Mouse (Mus musculus): ENCODE measurements at regions not wholly inside any gene's neighbourhood (a gene's known extent, or its start where the extent isn't known, plus 50 kb on each side); places are given as distances from the start of the nearest gene placed in this dataset.

GRCm38 (mm10) chr8:26288163-26288562 is 168.8 kb downstream of the Gm45692 start:
- Histone ChIP-seq H3K4me2 (no peak overlapping the region), H3K9me3 (replicated peaks) (no peaks in the 10 kb centered on the region), H3K4me3 (replicated peaks) (no peak overlapping the region), H3K27ac (no peak overlapping the region), H3K4me1 (replicated peaks) (no peaks in the 10 kb centered on the region), H3K27me3 (no peaks in the 10 kb centered on the region), H3K36me3 (no peaks in the 10 kb centered on the region), H3K9ac (no peak overlapping the region)
- DNase-seq (no peak), ATAC-seq (ENCODE audit: low read depth) (no peak)
- WGBS (ENCODE audit: insufficient replicate concordance), result 61% methylated on average over 4 of the region's 4 CpGs

GRCm38 (mm10) chr8:26298066-26298804 is 178.9 kb downstream of the Gm45692 start:
- no peaks in the 10 kb centered on the region for H3K9me3 ChIP-seq (replicated peaks)
- no peak overlapping the region for H3K4me3 ChIP-seq (replicated peaks)
- DNase-seq, result no peak
- H3K36me3 ChIP-seq, result no peaks in the 10 kb centered on the region
- no peaks in the 10 kb centered on the region for H3K4me1 ChIP-seq (replicated peaks)
- no peak overlapping the region for H3K9ac ChIP-seq
- H3K4me2 ChIP-seq, result no peak overlapping the region
- no peak for ATAC-seq (ENCODE audit: low read depth)
- no peak overlapping the region for H3K27ac ChIP-seq
- H3K27me3 ChIP-seq, result no peaks in the 10 kb centered on the region
- 69% methylated on average over 10 of the region's 10 CpGs for WGBS (ENCODE audit: insufficient replicate concordance)

GRCm38 (mm10) chr8:26300246-26300645 is 180.9 kb downstream of the Gm45692 start:
- no peak overlapping the region for H3K4me3 ChIP-seq (replicated peaks)
- no peak overlapping the region for H3K4me2 ChIP-seq
- H3K36me3 ChIP-seq, result no peaks in the 10 kb centered on the region
- ATAC-seq (ENCODE audit: low read depth) (no peak), DNase-seq (no peak)
- H3K27ac ChIP-seq, result no peak overlapping the region
- WGBS (ENCODE audit: insufficient replicate concordance), result 59% methylated on average over 6 of the region's 6 CpGs
- H3K9me3 ChIP-seq (replicated peaks), result no peaks in the 10 kb centered on the region
- no peak overlapping the region for H3K9ac ChIP-seq
- no peaks in the 10 kb centered on the region for H3K27me3 ChIP-seq
- no peaks in the 10 kb centered on the region for H3K4me1 ChIP-seq (replicated peaks)

GRCm38 (mm10) chr8:26301961-26302360 is 182.6 kb downstream of the Gm45692 start:
- H3K4me1 ChIP-seq (replicated peaks), result no peaks in the 10 kb centered on the region
- WGBS (ENCODE audit: insufficient replicate concordance), result 64% methylated on average over 4 of the region's 4 CpGs

GRCm38 (mm10) chr8:26304566-26304965 is 185.2 kb downstream of the Gm45692 start:
- Histone ChIP-seq H3K9me3 (replicated peaks) (no peaks in the 10 kb centered on the region), H3K4me1 (replicated peaks) (no peaks in the 10 kb centered on the region), H3K4me3 (replicated peaks) (no peak overlapping the region), H3K4me2 (no peak overlapping the region), H3K9ac (no peak overlapping the region), H3K27me3 (no peaks in the 10 kb centered on the region), H3K36me3 (no peaks in the 10 kb centered on the region), H3K27ac (no peak overlapping the region)
- ATAC-seq (ENCODE audit: low read depth) (no peak), DNase-seq (no peak)
- WGBS (ENCODE audit: insufficient replicate concordance), result 68% methylated on average over 6 of the region's 6 CpGs

More at GRCm38 (mm10) chr8:26301961-26302360, 182.6 kb downstream of the Gm45692 start:
- H3K27ac ChIP-seq, result no peak overlapping the region
- no peak overlapping the region for H3K9ac ChIP-seq
- ATAC-seq (ENCODE audit: low read depth) (no peak), DNase-seq (no peak)
- no peak overlapping the region for H3K4me3 ChIP-seq (replicated peaks)
- H3K27me3 ChIP-seq, result no peaks in the 10 kb centered on the region
- no peaks in the 10 kb centered on the region for H3K36me3 ChIP-seq
- H3K9me3 ChIP-seq (replicated peaks), result no peaks in the 10 kb centered on the region
- no peak overlapping the region for H3K4me2 ChIP-seq

- no peak overlapping the region for H3K27ac ChIP-seq
- no peak overlapping the region for H3K4me2 ChIP-seq
- no peaks in the 10 kb centered on the region for H3K9me3 ChIP-seq (replicated peaks)
- DNase-seq (no peak), ATAC-seq (ENCODE audit: low read depth) (no peak)
- H3K4me1 ChIP-seq (replicated peaks), result no peaks in the 10 kb centered on the region
- 65% methylated on average over 18 of the region's 18 CpGs for WGBS (ENCODE audit: insufficient replicate concordance)
- H3K27me3 ChIP-seq, result no peaks in the 10 kb centered on the region
- H3K36me3 ChIP-seq, result no peaks in the 10 kb centered on the region
- H3K4me3 ChIP-seq (replicated peaks), result no peak overlapping the region
- H3K9ac ChIP-seq, result no peak overlapping the region
Observed at GRCm38 (mm10) chr8:26305061-26305879, 185.9 kb downstream of the Gm45692 start.

GRCm38 (mm10) chr8:26308121-26308641 is 188.8 kb downstream of the Gm45692 start:
- no peak overlapping the region for H3K27ac ChIP-seq
- ATAC-seq (ENCODE audit: low read depth) (no peak), DNase-seq (no peak)
- no peak overlapping the region for H3K4me2 ChIP-seq
- no peaks in the 10 kb centered on the region for H3K36me3 ChIP-seq
- no peaks in the 10 kb centered on the region for H3K4me1 ChIP-seq (replicated peaks)
- H3K9ac ChIP-seq, result no peak overlapping the region
- H3K27me3 ChIP-seq, result no peaks in the 10 kb centered on the region
- H3K9me3 ChIP-seq (replicated peaks), result no peaks in the 10 kb centered on the region
- no peak overlapping the region for H3K4me3 ChIP-seq (replicated peaks)
- WGBS (ENCODE audit: insufficient replicate concordance), result 59% methylated on average over 15 of the region's 15 CpGs

GRCm38 (mm10) chr8:26309764-26310163 is 190.4 kb downstream of the Gm45692 start:
- no peaks in the 10 kb centered on the region for H3K4me1 ChIP-seq (replicated peaks)
- no peak overlapping the region for H3K4me3 ChIP-seq (replicated peaks)
- no peak overlapping the region for H3K9ac ChIP-seq
- H3K27me3 ChIP-seq, result no peaks in the 10 kb centered on the region
- ATAC-seq (ENCODE audit: low read depth) (no peak), DNase-seq (no peak)
- no peak overlapping the region for H3K27ac ChIP-seq
- no peaks in the 10 kb centered on the region for H3K36me3 ChIP-seq
- WGBS (ENCODE audit: insufficient replicate concordance), result 64% methylated on average over 6 of the region's 6 CpGs
- no peak overlapping the region for H3K4me2 ChIP-seq
- H3K9me3 ChIP-seq (replicated peaks), result no peaks in the 10 kb centered on the region; the same call in 1 of the 2 replicates

- no peak overlapping the region for H3K27ac ChIP-seq
- DNase-seq (no peak), ATAC-seq (ENCODE audit: low read depth) (no peak)
- no peaks in the 10 kb centered on the region for H3K9me3 ChIP-seq (replicated peaks)
- H3K9ac ChIP-seq, result no peak overlapping the region
- no peak overlapping the region for H3K4me3 ChIP-seq (replicated peaks)
- no peaks in the 10 kb centered on the region for H3K36me3 ChIP-seq
- no peak overlapping the region for H3K4me2 ChIP-seq
- no peaks in the 10 kb centered on the region for H3K4me1 ChIP-seq (replicated peaks)
- no peaks in the 10 kb centered on the region for H3K27me3 ChIP-seq
- WGBS (ENCODE audit: insufficient replicate concordance), result 78% methylated on average over 12 of the region's 12 CpGs
Observed at GRCm38 (mm10) chr8:26323606-26324350, 204.4 kb downstream of the Gm45692 start.

GRCm38 (mm10) chr8:26324606-26325005 is 205.3 kb downstream of the Gm45692 start:
- H3K4me2 ChIP-seq, result no peak overlapping the region
- H3K36me3 ChIP-seq, result no peaks in the 10 kb centered on the region
- ATAC-seq (ENCODE audit: low read depth) (no peak), DNase-seq (no peak)
- H3K27me3 ChIP-seq, result no peaks in the 10 kb centered on the region
- H3K9me3 ChIP-seq (replicated peaks), result no peaks in the 10 kb centered on the region
- 48% methylated on average over 3 of the region's 3 CpGs for WGBS (ENCODE audit: insufficient replicate concordance)
- H3K27ac ChIP-seq, result no peak overlapping the region
- H3K9ac ChIP-seq, result no peak overlapping the region
- H3K4me1 ChIP-seq (replicated peaks), result no peaks in the 10 kb centered on the region
- H3K4me3 ChIP-seq (replicated peaks), result no peak overlapping the region

- H3K4me3 ChIP-seq (replicated peaks), result no peak overlapping the region
- ATAC-seq (ENCODE audit: low read depth) (no peak), DNase-seq (no peak)
- no peak overlapping the region for H3K27ac ChIP-seq
- H3K4me2 ChIP-seq, result no peak overlapping the region
- H3K27me3 ChIP-seq, result no peaks in the 10 kb centered on the region
- no peaks in the 10 kb centered on the region for H3K4me1 ChIP-seq (replicated peaks)
- no peaks in the 10 kb centered on the region for H3K9me3 ChIP-seq (replicated peaks)
- H3K9ac ChIP-seq, result no peak overlapping the region
- no peaks in the 10 kb centered on the region for H3K36me3 ChIP-seq
- 52% methylated on average over 10 of the region's 10 CpGs for WGBS (ENCODE audit: insufficient replicate concordance)
Observed at GRCm38 (mm10) chr8:26329813-26330212, 210.5 kb downstream of the Gm45692 start.

Measured in liver, embryonic 13.5 days (tissue).